Mouse (Mus musculus) liver, embryonic 12.5 days (tissue): ENCODE data around the gene Hmgcl. TPM values are rescaled to one million over a fixed set of nuclear protein-coding genes. Genes with fewer than 3 reads are reported as not detected.
A peak's percentile ranks its signal among the peaks of the same experiment; 100 is the strongest.
"Not testable (repeated sequence)": the region's sequence is repeated elsewhere in the genome, so short reads cannot be mapped to it uniquely, and the experiment has no call there.

ENCODE experiments used
- ATAC-seq: fragments of 200-750 bp; cut with Nextera tagmentation; 2 replicates; pipeline ENCODE4 v1.8.0; 2017; ENCODE audit warnings: moderate number of reproducible peaks, mild to moderate bottlenecking, moderate library complexity
- H3K27ac ChIP-seq: fragments of 300-500 bp; sonication (generic); 2 replicates; pipeline ENCODE4 v1.5.1; 2016; ENCODE audit warnings: mild to moderate bottlenecking
- H3K27me3 ChIP-seq: fragments of 300-500 bp; sonication (generic); replicated peaks from 2 replicates; pipeline ENCODE4 v1.6.1; 2016; ENCODE audit warnings: mild to moderate bottlenecking, moderate library complexity
- H3K36me3 ChIP-seq: fragments of 300-500 bp; sonication (generic); 2 replicates; pipeline ENCODE4 v1.6.1; 2016; ENCODE audit warnings: mild to moderate bottlenecking, moderate library complexity
- H3K4me1 ChIP-seq: fragments of 300-500 bp; sonication (generic); 2 replicates; pipeline ENCODE4 v1.6.1; 2016
- H3K4me2 ChIP-seq: fragments of 300-500 bp; sonication (generic); 2 replicates; pipeline ENCODE4 v1.6.1; 2016; ENCODE audit warnings: mild to moderate bottlenecking, moderate library complexity
- H3K4me3 ChIP-seq: fragments of 300-500 bp; sonication (generic); 2 replicates; pipeline ENCODE4 v1.5.1; 2016; ENCODE audit warnings: mild to moderate bottlenecking, moderate library complexity
- H3K9ac ChIP-seq: fragments of 300-500 bp; sonication (generic); 2 replicates; pipeline ENCODE4 v1.6.1; 2016; ENCODE audit warnings: mild to moderate bottlenecking, moderate library complexity
- H3K9me3 ChIP-seq: fragments of 300-500 bp; sonication (generic); replicated peaks from 2 replicates; pipeline ENCODE4 v1.6.1; 2016; ENCODE audit warnings: mild to moderate bottlenecking, moderate library complexity
- WGBS: fragments of 180-500 bp; shearing (Covaris S2); methylation state at CpG from one replicate; pipeline ENCODE4 v1.1.7; 2016; ENCODE audit not compliant: insufficient replicate concordance; 5-methylcytosine and 5-hydroxymethylcytosine counted together
- polyA plus RNA-seq: library from polyadenylated mRNA; unstranded; fragments of >200 nt; fragmentation: Nextera tagmentation; extraction: Ambion mirVana; gene quantifications from 2 replicates; pipeline ENCODE4 v1.2.1, GENCODE M21; 2016

The Hmgcl gene
- polyA plus RNA-seq, 1 experiment from 2014 or later, result 71.1 TPM

DNA sequence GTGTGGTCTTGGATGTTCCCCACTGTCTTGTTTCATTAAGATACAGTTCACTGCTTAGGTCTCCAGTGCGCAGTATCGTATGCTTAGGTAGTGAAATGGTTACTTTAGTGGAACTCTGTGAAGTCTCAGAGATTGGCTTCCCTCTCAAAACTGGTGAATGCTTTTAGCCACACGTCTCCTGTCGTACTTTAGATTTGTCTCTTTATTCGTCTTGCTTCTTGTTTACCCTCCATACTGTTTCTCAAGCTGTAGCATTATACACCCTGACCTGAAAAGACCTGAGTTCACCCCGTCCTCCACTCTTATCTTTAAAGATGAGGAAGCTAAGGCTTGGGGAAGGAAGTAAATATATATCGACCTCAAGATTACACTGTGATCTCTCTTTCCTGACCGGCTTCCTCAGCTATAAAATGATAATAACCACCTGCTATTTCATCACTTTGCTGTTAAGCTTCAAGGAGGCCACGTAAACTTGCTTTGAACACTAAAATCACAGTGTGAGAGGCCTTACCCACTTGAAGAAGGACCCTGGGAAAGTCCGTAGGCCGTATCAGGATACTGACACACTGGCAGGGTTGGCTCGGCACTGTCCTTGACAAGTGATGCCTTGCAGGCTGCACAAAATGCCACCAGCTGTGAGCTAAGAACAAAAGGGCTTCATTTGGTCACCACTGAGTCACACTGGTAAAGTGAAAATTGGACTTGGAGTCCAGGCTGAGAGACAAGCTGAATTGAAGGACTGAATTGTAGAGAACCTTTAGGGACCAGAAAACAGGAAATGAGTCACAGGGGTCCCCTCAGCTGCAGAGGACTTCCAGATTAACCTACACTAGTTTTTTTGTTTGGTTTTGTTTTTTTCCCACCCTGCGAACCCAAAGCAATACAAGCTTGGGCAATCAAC is 26.9 kb downstream of the Hmgcl start:
- no peak for ATAC-seq
- H3K4me2 ChIP-seq, result peak overlapping the region; percentile 92
- H3K9me3 ChIP-seq, result no peaks in the 10 kb centered on the region
- H3K27ac ChIP-seq, result peak overlapping the region; percentile 77
- H3K36me3 ChIP-seq, result peaks cover 75% of the 10 kb centered on the region
- peak overlapping the region; percentile 88 for H3K4me3 ChIP-seq
- no peaks in the 10 kb centered on the region for H3K27me3 ChIP-seq
- WGBS, result 30% methylated on average over 13 of the region's 13 CpGs
- H3K4me1 ChIP-seq, result peaks cover 32% of the 10 kb centered on the region
- peak overlapping the region; percentile 91 for H3K9ac ChIP-seq

DNA sequence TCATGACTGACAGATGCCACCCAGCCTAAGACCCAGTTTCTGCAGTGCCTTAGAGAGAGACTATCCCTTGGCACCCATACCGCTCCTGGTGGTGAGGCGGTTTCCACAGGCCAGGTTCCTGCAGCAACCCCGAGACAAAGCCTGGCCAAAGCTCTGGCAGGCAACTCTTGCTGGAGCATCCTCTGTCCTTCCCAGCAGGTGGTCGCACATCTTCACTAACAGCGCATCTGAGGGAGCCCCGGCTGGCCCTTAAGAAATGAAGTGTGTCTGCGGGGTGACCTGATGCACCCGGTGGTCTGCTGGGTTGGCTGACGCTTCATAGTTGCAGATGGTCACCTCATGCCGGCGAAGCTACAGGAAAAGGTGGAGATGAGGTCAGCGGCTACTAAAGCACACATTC is 29.9 kb downstream of the Hmgcl start:
- no peak overlapping the region for H3K4me3 ChIP-seq
- no peak overlapping the region for H3K9ac ChIP-seq
- H3K4me2 ChIP-seq, result no peak overlapping the region
- peaks cover 31% of the 10 kb centered on the region for H3K4me1 ChIP-seq
- no peaks in the 10 kb centered on the region for H3K27me3 ChIP-seq
- H3K27ac ChIP-seq, result no peak overlapping the region
- no peak for ATAC-seq
- peaks cover 77% of the 10 kb centered on the region for H3K36me3 ChIP-seq
- WGBS, result 88% methylated on average over 12 of the region's 12 CpGs
- no peaks in the 10 kb centered on the region for H3K9me3 ChIP-seq

DNA sequence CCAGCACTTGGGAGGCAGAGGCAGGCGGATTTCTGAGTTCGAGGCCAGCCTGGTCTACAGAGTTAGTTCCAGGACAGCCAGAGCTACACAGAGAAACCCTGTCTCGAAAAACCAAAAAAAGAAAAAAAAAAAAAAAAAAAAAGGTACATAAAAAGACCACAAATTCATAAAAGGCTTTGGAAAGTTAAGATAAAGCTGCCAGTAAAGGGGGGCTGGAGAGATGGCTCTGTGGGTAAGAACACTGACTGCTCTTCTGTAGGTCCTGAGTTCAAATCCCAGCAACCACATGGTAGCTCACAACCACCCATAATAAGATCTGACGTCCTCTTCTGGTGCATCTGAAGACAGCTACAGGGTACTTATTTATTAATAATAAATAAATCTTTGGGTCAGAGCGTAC is 34.0 kb downstream of the Hmgcl start:
- H3K27me3 ChIP-seq, H3K9me3 ChIP-seq, H3K4me2 ChIP-seq, H3K27ac ChIP-seq, H3K4me3 ChIP-seq, H3K9ac ChIP-seq, ATAC-seq: not testable (repeated sequence)
- Histone ChIP-seq H3K36me3 (peaks cover 97% of the 10 kb centered on the region), H3K4me1 (peaks cover 41% of the 10 kb centered on the region)
- WGBS, result 89% methylated on average over 5 of the region's 5 CpGs

DNA sequence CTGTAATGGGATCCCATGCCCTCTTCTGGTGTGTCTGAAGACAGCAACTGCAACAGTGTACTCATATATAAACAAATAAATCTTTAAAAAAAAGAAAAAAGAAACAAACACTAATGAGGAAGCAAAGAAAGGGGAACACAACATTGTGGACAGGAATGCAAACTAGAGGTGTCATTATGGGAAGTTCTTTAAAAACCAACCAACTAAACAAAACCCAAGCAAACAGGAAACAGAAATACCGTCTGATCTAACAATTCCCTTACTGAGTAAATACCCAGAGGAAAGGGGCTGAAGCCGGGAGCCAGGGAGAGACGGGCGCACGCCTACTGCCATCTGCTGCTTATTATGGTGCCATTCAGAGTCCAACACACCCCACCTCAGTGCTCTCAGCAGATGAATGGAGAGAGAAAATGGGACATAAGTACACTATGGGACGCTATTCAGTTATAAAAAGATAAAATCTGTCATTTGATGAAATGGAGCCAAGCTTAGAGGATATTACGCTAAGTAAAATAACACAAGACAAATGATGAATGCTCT is 35.3 kb downstream of the Hmgcl start:
- peaks cover 52% of the 10 kb centered on the region for H3K4me1 ChIP-seq
- H3K36me3 ChIP-seq, result peaks cover 90% of the 10 kb centered on the region
- H3K9ac ChIP-seq, result no peak overlapping the region
- H3K4me3 ChIP-seq, result no peak overlapping the region
- ATAC-seq, result no peak
- WGBS, result 78% methylated on average over 7 of the region's 7 CpGs
- H3K27me3 ChIP-seq, result no peaks in the 10 kb centered on the region
- H3K27ac ChIP-seq, result peak overlapping the region; percentile 8; the same call in 1 of the 2 replicates
- no peak overlapping the region for H3K4me2 ChIP-seq
- no peaks in the 10 kb centered on the region for H3K9me3 ChIP-seq

DNA sequence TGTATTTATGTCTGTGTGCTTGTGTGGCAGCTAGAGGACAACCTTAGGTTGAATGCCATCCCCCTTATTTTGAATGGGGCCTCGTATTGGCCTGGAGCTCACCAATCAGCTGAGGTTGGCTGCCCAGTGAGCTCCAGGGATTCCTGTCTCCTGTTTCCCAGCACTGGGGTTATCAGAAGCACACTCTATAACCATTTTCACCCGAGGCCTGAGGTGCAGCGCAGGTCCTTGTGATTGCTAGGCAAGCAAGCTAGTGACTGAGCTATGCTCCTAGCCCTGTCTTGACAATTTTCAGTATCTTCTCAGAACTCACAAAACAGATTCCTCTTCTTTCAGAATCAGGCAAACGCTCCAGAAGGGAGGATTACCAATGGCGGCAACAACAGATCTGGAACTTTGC is 38.3 kb downstream of the Hmgcl start:
- peaks cover 62% of the 10 kb centered on the region for H3K36me3 ChIP-seq
- H3K9me3 ChIP-seq, result no peaks in the 10 kb centered on the region
- 74% methylated on average over 5 of the region's 5 CpGs for WGBS
- peak overlapping the region; percentile 95 for H3K27ac ChIP-seq
- H3K9ac ChIP-seq, result peak overlapping the region; percentile 65
- no peaks in the 10 kb centered on the region for H3K27me3 ChIP-seq
- H3K4me2 ChIP-seq, result peak overlapping the region; percentile 86
- no peak for ATAC-seq
- H3K4me1 ChIP-seq, result peaks cover 61% of the 10 kb centered on the region
- H3K4me3 ChIP-seq, result peak overlapping the region; percentile 95

DNA sequence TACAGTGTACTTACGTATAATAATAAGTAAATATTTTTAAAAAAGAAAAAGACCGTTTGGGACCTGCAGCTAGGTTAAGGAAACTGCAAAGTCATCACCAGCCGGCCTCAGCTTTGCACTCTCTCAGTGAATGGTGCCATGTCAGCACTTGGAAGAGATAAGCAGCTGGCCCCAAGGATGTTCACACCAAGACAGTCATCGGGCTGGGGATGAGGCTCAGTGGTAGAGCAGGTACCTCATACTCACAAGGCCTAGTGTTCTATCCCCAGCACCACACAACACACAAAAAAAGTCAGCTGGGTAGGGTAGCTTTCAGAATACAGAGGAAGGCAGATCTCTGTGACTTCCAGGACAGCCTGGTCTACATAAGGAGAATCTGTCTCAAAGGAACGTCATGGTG is 38.9 kb downstream of the Hmgcl start:
- WGBS, result 40% methylated on average over 5 of the region's 5 CpGs
- H3K36me3 ChIP-seq, result peaks cover 57% of the 10 kb centered on the region
- H3K4me2 ChIP-seq, result peak overlapping the region; percentile 86
- H3K4me3 ChIP-seq, result peak overlapping the region; percentile 95
- no peaks in the 10 kb centered on the region for H3K27me3 ChIP-seq
- H3K27ac ChIP-seq, result peak overlapping the region; percentile 95
- peak; percentile 86 for ATAC-seq
- H3K4me1 ChIP-seq, result peaks cover 61% of the 10 kb centered on the region
- no peaks in the 10 kb centered on the region for H3K9me3 ChIP-seq
- peak overlapping the region; percentile 98 for H3K9ac ChIP-seq

DNA sequence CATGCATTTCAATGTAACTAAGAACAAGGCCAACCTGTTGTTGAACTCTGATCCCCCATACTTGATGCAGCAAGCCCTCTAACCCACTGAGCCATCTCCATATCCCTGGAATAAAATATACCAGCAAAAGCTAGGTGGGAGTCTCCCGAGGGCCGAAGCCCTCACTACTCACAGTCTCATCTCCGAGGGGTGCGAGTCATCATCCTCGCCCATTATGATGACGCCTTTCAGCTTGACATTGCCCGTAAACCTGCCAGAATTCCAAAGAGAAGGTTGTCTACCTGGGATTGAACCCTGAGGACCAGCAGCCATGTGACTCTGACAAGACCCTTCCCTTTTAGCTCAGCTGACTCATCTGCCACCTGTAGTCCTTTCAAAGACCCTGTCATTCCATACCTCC is 39.5 kb downstream of the Hmgcl start:
- H3K4me3 ChIP-seq, result peak overlapping the region; percentile 95
- H3K27ac ChIP-seq, result peak overlapping the region; percentile 95
- no peaks in the 10 kb centered on the region for H3K27me3 ChIP-seq
- peak overlapping the region; percentile 86 for H3K4me2 ChIP-seq
- 75% methylated on average over 7 of the region's 7 CpGs for WGBS
- no peak for ATAC-seq
- peaks cover 51% of the 10 kb centered on the region for H3K36me3 ChIP-seq
- H3K9me3 ChIP-seq, result no peaks in the 10 kb centered on the region
- H3K4me1 ChIP-seq, result peaks cover 64% of the 10 kb centered on the region
- H3K9ac ChIP-seq, result peak overlapping the region; percentile 98

DNA sequence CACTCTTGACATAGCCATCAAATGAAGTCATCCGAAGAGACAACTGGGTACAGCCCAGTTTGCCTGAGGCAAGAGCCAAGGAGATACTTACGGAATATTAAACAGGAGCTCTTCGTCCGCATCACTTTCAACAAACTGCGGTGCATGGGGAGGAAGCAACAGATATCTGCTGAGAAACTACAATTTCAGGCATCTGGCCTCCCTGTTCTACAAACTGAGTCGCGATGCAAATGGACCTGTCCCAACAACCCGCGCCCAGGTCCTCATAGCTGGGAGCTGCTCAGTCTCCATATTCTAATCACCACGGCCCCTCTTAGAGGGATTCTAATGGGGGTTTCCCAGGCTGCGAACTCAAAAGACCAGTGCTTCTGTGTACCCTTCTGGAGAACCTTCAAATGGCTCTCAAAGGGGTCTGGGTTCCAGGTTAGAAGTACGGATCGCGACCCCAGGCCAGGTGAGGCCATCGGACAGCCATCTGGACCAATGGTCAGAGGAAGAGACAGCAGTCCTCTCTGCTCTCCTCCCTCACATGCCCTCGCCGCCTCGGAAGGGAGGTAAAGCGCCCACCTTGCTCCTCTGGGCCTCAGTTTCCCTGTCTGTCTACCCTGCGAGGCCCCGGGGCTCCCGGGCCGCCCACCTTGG is 40.2 kb downstream of the Hmgcl start:
- Histone ChIP-seq H3K9me3 (no peaks in the 10 kb centered on the region), H3K9ac (peak overlapping the region; percentile 98), H3K27me3 (no peaks in the 10 kb centered on the region), H3K4me1 (peaks cover 60% of the 10 kb centered on the region), H3K4me2 (peak overlapping the region; percentile 86), H3K27ac (peak overlapping the region; percentile 95), H3K36me3 (peaks cover 45% of the 10 kb centered on the region), H3K4me3 (peak overlapping the region; percentile 95)
- 5% methylated on average over 23 of the region's 23 CpGs for WGBS
- no peak for ATAC-seq

DNA sequence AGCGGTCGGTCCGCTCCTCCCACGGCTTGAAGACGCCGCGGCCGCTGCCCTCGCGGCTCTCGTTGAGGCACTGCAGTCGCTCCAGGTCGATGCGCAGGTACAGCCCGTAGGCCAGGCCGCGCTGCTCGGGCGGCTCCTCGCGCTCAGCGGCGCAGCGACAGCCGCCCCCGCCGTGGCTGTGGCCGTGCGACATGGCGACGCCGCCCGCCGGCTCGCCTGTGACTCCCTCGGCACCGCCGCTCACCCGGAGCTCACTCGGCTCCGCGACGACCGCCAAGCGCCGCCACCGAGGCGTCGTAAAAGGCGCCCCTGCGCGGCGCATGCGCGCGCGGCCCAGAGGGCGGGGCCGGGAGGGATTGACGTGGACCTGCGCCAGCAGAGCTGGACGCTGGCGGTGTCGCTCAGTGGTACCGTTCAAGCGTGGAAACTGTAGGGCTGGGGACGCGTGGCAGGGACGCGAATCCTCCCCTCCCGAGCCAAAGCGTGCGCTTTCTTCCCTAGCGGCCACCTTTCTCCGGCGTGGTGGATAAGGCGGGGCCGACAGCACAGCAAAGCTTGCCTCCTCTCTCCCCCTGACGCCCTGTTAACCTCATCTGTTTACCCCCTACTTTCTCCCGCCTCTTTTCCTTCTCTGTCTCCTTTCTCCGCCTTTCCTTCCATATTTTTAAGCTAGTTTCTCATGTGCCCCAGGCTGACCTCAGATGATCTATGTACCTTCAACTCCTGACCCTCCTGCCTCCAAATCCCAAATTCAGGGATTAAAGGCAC is 40.9 kb downstream of the Hmgcl start, which contains the start of gene Pithd1:
Gene Pithd1 (minus strand): TSS at position 322 of the 768 bp plus-strand sequence.
- H3K9me3 ChIP-seq, result no peaks in the 10 kb centered on the region
- H3K4me3 ChIP-seq, result peak within 1 kb of the TSS; percentile 95
- ATAC-seq, result peak; percentile 86
- no peaks in the 10 kb centered on the region for H3K27me3 ChIP-seq
- H3K9ac ChIP-seq, result peak within 1 kb of the TSS; percentile 98
- WGBS, result under 1% methylated on average over 81 of the region's 81 CpGs
- peak within 1 kb of the TSS; percentile 86 for H3K4me2 ChIP-seq
- peaks cover 53% of the 10 kb centered on the region for H3K4me1 ChIP-seq
- peak within 1 kb of the TSS; percentile 95 for H3K27ac ChIP-seq
- H3K36me3 ChIP-seq, result peaks cover 38% of the 10 kb centered on the region

DNA sequence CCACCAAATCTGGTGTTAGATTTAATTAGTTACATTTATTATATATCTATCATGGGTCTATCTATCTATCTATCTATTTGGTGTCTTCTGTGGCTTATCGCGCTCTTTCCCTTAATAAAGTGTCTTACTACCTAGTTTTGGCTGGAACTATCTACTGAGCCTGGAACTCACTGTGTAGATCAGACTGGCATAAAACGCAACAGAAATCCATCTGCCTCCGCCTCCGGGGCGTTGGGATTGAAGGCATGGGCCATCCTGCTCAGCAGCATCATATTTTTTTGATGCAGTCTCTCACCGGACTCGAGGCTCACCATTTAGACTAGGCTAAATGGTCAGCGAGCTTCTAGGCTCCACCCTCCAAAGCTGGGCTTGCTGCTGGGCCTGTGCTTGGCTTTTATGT is 41.5 kb downstream of the Hmgcl start:
- Histone ChIP-seq H3K4me2 (peak overlapping the region; percentile 86), H3K9me3 (no peaks in the 10 kb centered on the region), H3K9ac (peak overlapping the region; percentile 98), H3K27me3 (no peaks in the 10 kb centered on the region), H3K4me3 (peak overlapping the region; percentile 95), H3K27ac (peak overlapping the region; percentile 95), H3K36me3 (peaks cover 32% of the 10 kb centered on the region), H3K4me1 (peaks cover 52% of the 10 kb centered on the region)
- no peak for ATAC-seq
- 69% methylated on average over 9 of the region's 9 CpGs for WGBS

DNA sequence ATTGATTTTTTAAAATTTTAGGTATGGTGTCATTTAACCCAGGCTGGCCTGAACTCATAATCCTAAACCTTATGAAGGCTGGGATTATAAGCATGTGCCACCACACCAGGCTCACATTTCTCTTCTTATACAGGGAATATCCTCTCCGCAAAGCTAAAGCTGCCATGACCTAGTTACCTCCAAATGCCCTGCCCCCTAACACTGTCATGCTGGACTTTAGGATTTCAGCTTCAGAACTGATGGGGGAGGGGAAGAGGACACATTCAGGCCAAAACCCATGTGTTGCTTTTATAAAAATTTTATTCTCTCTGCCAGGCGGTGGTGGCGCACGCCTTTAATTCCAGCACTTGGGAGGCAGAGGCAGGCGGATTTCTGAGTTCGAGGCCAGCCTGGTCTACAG is 47.7 kb downstream of the Hmgcl start:
- H3K9me3 ChIP-seq, result peaks cover 9% of the 10 kb centered on the region
- H3K27me3 ChIP-seq, result no peaks in the 10 kb centered on the region
- no peak overlapping the region for H3K27ac ChIP-seq
- H3K36me3 ChIP-seq, result no peaks in the 10 kb centered on the region
- H3K4me2 ChIP-seq, result no peak overlapping the region
- WGBS, result 85% methylated on average over 6 of the region's 6 CpGs
- H3K4me3 ChIP-seq, result no peak overlapping the region
- no peak overlapping the region for H3K9ac ChIP-seq
- no peak for ATAC-seq
- peaks cover 7% of the 10 kb centered on the region for H3K4me1 ChIP-seq
